Mouse (Mus musculus) gastrocnemius, postnatal 36 days (tissue): Measurements from ENCODE around the gene Pacrg. TPM values are rescaled to one million over a fixed set of nuclear protein-coding genes. Genes with fewer than 3 reads are reported as not detected.
A peak's percentile ranks its signal among the peaks of the same experiment; 100 is the strongest.

Experiments
- DNase-seq, 2 experiments: peaks; one replicate each; pipeline ENCODE4 v3.0.0; 2022
- intact Hi-C: fragments of 180-260 bp; cut with DNase I; formaldehyde crosslinking; loops from one replicate; pipeline ENCODE4 v1.15.1; 2025
- long read RNA-seq, 2 experiments: library from polyadenylated mRNA; stranded (forward); transcript quantifications; one replicate each; pipeline ENCODE4 v2.0.0; 2021
- total RNA-seq, 2 experiments: library from RNA; stranded (reverse); gene quantifications; 2 replicates each; pipeline ENCODE4 v1.2.3; 2021

Pacrg gene
- total RNA-seq, result 1 to 10 TPM; 1.6 to 2.0 TPM
- long read RNA-seq, experiment 1, result 0 reads
- long read RNA-seq, experiment 2, partial matches to known transcripts, result 0 of 1 reads
- long read RNA-seq, experiment 2, other reads (novel, unspliced or antisense), result 0 of 1 reads

DNA sequence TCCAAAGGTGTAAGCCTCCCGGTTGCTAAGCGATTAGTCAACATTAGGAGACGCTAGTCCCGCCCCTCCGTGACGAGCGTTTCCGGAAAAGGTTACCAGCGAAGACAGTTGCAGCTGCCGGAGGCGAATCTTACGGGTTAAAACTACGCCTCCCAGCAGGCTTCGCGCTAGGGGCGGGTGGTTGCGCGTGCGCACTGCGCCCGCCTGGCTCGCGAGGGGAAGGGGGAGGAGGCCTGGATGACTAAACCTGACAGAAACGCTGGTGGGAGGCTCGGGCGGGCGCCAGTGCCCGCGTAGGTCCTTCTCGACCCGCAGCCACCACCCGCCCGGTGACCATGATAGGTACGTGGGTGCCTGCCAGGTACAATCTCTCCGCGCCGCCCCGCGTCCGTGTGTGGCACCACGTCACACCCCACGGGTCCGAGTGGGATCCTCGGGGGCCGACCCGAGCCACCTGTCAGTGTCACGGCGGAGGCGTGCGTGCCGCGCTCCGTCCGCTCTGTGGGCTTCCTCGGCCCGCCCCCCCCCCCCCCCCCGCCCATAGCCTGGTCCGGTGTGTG lies at the start of gene Pacrg, which contains the start of gene Prkn:
Pacrg (minus strand) TSS at position 164 of the 560 bp plus-strand sequence.
Prkn (plus strand) TSS at position 237 of the 560 bp plus-strand sequence.
- peak; percentile 95 to 97 for DNase-seq
- intact Hi-C loops, result loop anchor here (2.0 to 5.0 kb wide), 2 partner anchors 71 to 227 kb away; no protein-coding TSS in a partner anchor

DNA sequence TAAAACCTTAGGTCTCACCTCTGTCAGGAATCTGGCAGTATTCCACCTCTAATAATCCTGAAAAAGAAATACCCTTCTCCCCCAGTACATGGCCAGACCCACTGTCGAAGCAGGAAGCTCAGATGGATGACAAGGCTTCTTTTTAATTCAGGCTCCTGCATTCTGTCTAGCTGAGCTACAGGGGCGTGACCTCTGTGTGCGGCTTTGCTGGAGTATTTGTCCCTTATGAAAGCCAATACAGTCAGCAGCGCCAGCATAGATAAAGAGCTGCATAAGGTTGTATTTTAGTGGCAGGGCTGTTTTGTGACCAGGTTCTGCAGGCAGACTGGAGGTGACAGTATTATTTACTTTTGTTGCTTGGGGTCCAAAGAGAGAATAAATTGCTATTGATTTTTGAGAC lies 47.8 kb upstream of the Pacrg start:
- intact Hi-C loops, result no loop called here
- no peak for DNase-seq

DNA sequence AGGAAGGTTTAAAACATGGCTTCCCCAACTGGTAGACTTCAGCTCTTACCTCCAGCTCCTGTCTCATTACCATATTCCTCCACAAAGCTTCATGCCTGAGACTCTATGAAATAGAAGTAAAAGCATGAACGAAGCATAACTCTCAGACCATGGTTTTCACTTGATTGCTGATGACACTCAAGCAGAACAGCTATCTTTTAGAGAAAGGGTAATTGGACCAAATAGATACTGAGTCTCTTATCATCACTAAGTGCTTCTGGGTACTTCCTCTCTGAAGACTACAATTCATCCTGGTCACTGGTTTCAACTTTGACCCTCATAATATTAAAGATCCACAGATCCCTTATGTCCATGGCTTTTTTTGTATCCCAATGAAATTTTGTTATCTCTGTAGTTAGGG lies 42.1 kb upstream of the Pacrg start:
- intact Hi-C loops, result no loop called here
- DNase-seq, result no peak

DNA sequence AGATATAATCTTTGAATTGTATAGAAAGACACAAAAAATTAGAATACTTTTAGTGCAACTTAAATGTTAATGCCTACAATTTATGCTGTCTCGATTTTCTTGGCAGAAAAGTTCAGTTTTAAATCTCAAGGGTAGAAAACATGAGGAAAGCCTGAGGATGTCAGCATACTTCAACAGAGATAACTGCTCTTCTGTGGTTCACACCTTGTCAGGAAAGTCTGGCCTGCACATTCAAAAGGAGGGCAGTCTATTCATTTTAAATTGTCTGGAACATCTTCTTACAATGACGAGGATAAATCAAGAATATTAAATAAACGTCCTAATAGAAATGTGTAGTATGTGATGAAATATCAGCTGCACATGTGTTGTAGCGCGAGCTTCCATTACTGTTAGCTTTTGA lies 38.9 kb upstream of the Pacrg start:
- DNase-seq, result no peak
- intact Hi-C loops, result no loop called here

DNA sequence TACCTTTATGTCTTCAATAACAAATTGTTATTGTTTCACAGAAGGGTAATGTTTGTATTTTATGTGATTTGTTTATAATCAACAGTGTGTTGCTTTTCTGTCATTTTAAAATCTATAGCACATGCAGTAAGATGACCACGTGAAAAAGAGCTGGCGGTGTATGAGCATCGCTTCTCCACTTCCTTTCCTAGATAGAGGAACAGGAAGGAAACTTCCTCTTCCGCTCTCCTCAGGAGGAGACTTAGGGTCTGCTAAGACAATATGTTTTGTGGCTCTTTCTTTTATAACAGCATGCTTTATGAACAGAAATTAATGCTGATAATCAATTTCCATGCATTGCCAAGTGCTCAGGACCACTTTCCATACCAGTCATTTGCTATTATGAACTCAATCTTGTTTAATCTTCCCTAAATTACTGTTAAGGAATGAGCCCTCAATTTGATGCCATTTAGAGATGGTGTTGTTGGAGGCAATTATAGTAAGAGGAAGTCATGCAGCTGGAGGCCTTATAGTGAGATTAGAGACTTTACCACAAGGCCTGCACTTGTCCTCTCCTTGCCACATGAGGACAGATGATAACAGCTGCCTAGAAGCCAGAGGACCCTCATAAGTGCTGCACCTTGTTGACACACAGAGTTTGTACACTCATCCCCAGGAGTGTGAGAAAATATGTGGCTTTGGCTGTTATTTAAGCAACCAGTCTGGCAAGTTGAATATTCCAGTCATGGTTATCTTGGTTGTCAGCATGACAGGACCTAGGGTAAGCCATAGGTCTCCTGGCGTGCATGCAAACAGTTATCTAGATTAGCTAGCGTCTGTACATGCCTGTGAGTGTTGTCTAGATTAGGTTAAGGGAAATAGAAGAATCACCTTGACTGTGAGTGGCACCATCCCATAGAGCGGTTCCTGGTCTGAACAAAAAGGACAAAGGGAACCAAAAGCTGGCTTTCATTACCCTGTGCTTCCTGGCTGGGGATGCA lies 34.4 kb upstream of the Pacrg start:
- intact Hi-C loops, result no loop called here
- DNase-seq, result no peak

DNA sequence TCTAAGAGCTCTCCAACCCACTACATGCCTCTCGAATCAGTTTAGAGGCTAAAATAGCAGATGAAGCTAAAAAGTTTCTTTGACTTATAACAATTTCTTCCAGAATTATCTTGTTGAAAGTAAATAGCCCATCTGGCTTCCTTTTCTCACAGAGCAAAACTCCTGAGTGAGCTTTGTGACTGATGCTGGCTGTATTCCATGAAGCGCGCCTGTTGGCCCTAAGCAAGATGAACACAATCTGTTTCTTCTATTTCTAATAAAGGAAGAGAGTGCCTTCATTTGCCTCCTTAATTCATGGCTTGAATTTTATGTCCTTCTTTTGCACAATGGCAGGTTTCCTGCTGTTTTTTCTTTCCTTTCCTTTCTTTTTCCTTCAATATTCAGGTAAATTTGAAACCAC lies 14.1 kb upstream of the Pacrg start:
- intact Hi-C loops, result no loop called here
- DNase-seq, result no peak

DNA sequence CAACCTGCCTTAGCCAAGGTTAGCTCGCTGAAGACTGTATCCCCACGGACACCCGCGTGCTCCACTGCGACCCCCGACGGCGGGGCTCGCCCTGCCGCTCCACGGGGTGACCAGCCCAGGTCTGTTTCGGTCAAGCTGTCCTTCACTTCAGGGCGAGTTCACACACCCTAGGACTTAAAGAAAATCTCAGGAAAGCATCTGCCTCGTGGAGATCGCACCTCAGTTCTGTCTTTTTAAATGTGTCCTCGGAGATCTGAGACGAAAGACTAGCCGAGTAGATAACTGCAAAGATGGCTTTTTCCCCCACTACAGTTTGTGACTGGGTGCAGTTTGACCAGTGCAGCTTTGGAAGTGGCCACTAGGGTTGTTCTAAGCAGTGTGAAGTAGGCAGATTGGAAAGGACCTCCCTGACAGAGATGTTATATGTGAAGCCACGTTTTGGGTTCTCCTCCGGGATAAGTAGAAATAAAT lies 655 bp upstream of the Pacrg start:
- DNase-seq, result peak; percentile 10 to 29
- intact Hi-C loops, result loop anchor here (2.0 to 5.0 kb wide), 2 partner anchors 72 to 227 kb away; no protein-coding TSS in a partner anchor

DNA sequence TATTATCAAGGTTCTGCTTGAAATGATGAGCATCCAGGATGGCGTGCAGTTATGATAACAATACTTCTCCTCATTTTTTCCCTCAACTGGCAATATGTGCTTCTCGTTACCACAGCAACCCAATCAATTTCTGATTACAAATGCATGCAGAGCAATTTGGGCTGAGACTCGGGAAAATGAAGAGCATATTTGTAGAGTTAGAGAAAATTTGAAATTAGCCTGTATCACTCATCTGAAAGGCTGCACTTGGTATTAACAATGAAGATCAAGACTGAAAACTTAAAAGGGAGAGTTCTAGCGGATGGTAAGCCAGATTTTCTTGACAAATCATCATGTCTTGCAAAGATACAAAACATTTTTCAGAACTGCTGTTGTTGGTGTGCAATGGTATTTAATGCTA lies 21.1 kb downstream of the Pacrg start:
- intact Hi-C loops, result no loop called here
- no peak for DNase-seq

DNA sequence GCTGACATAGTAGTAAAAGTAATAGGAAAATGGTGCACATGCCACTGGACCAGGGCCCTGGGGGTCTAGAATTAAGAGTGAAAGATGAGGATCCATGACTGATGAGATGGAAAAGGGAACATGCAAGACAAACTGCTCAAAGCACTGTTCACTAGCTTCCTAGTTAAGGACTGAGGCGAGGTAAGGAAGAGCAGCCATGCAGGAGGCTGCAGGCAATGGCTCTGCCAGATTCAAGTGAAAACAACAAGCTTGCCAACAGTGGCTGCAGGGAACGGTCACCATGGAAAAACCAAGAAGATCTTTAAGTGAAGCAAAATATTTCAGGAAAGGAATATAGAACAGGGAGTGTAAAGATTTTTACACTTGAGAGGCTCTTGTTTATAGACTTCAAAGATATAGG lies 31.5 kb downstream of the Pacrg start:
- intact Hi-C loops, result no loop called here
- no peak for DNase-seq

DNA sequence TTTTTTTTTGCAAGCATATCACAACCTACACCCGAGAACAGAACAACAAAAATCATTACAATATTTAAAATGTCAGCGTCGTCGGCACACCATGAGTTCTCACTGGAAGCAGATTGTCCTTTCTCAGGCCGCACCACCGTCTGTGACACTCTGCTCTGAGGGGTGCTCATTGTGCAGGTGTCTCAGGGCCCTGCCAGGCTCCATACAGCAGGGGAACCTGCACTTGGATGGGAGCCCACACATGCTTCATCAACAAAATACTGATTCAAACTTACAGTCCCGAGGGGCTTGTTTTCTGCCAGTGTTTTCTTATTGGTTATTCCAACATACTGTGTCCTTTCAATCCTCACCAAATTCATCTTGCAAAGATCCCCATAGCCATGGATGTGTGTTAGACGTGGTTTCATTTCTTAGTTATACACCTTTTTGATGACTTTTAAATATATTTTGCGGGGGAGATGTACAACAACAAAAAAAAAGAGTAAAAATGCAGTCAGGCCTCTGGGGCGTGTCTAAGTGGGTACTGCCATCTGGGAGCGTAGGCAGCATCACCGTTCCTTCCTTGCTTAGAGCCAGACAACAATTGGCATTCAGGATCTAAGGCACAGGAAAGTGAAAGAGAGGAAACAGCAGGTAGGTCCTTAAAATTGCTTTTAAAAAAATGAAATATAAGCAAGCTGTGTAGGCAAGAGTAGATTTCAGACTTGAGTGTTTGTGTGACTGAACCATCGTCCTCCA lies 32.7 kb downstream of the Pacrg start:
- DNase-seq, result no peak
- intact Hi-C loops, result no loop called here

DNA sequence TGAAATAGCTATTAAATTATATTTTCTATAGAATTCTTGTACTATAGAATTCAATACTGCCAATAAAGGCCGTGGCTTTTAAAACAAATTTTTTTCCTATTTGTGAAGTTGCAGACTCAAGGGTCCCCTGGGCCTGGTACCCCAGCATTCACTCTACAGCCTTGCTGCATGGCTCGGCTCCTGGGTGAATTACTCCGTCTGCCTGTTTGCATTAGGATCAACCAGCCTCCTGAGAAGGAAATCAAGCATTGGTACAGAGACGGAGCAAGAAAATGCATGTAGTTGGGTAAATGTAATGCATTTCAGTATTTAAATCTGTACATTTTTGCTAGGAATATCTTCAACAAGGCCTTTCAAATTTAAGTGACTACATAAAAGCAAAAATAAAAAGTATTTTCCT lies 33.4 kb downstream of the Pacrg start:
- DNase-seq, result no peak
- intact Hi-C loops, result no loop called here

DNA sequence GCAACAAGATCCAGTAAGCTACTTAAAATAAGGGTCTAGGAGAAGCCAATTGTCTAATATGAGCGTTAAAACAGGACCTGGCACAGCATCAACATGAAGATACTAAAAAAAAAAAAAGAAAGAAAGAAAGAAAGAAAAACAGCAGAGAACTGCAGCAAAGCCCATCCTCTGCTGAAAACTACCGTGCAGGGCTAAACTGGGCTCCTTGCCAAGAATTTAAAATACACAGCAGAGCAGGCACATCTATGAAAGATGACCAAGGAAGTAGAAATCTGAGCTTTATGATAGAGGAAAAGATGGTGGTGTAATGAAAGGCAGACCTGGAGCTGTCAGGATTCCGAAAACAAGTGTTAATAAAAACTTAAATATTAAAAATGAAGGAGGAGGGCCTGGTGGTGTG lies 48.5 kb downstream of the Pacrg start:
- intact Hi-C loops, result no loop called here
- DNase-seq, result no peak

DNA sequence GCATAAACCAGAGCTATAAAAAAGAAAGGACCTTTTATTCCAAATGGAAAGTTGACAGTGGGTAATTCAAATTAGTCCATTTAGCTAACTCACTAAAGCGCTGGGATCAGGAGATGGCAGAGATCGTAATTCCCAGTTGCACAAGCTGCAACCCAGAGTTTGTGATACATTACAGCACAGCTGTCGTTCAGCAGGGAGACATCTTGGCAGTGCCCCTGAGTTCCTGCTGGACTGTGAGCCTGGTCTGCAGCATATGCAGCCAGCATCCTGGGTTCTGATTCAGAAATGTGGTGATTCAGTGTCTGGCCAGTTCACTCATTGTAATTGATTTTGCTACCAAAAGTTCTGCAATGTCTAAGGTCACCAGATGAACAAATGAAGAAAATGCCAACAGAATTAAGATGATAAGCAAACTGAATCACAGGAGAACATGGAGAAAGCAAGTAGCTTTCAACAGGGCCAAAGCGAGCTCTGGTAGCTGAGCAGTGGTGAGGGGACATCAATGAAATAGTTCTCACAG lies 55.6 kb downstream of the Pacrg start:
- intact Hi-C loops, result no loop called here
- DNase-seq, result peak; percentile 18 to 27

DNA sequence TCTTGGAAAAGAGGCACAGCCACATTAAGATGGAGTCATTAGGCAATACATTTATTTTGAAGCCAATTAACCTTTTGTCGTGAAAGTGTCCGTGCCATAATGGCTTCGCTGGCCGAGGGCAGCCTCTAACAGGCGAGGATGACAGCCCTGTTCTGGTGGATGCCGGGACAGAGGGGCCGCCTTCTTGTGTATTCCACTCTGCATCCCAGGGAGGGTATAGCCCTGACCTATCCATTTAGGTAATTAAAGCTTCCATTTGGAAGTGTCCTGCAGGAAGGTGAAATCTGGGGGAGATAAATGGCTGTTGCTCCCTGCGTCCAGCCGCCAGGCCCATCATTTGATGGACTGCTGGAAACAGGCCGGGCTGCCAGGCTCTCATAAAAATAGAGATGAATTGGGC lies 63.6 kb downstream of the Pacrg start:
- no peak for DNase-seq
- intact Hi-C loops, result no loop called here

DNA sequence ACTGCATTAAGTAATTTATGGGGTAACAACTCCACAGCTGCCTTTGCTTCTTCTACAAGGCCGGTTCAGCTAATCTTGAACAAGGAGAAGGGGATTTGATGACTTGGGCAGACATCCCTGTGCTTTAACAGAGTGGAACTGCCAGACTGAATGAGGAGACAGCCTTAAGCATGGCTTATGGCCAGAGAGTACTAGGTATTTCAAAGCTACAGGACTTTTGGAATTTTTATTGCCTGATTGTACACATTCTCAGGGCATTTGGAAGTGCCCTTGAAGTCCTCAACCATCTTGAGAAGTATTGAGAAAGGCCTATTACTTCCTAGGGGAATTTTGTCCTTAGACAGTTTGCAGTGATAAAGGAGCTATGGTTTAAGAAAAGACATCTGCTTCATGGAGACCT lies 65.6 kb downstream of the Pacrg start:
- no peak for DNase-seq
- intact Hi-C loops, result no loop called here

DNA sequence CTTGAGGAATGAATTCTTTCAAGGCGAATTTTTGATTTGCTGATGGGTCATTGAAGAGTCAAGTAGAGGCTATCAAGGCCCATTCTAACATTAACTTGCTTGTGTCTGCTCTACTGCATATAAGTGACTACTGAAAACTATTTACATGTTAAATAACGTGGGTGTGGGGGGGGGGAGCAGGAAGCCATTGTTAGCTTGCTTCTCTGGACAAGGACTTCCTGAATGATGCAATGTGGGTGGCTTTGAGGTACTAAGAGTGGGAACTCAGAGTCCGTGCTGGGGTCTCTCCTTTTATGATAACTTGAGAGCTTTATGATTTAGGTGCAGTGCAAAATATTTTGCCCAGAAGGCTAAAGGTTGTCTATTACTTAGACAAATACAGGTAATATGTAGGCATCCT lies 67.9 kb downstream of the Pacrg start:
- DNase-seq, result no peak
- intact Hi-C loops, result no loop called here

DNA sequence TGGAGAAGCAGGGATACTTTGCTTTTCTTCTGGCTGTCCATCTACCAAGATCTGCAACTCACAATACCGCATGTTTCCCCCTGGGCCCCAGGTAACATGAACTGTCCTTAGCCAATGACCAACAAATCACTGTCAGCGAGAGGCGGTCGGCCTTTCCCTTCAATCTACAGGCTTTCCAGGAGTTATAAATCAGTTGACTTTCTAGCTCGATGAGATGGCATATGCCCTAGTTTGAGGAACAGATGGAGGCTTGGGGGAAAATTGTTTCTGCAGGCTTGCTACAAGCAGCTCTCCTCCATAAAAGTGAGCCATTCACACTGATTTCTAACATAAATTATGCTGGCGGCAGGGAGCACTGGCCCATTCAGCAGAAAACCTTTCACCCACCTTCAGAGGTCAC lies 70.2 kb downstream of the Pacrg start:
- intact Hi-C loops, result loop anchor here (2.0 kb wide), 1 partner anchor 71 kb away; the partner anchor contains the start of genes Pacrg and Prkn
- DNase-seq, result no peak

DNA sequence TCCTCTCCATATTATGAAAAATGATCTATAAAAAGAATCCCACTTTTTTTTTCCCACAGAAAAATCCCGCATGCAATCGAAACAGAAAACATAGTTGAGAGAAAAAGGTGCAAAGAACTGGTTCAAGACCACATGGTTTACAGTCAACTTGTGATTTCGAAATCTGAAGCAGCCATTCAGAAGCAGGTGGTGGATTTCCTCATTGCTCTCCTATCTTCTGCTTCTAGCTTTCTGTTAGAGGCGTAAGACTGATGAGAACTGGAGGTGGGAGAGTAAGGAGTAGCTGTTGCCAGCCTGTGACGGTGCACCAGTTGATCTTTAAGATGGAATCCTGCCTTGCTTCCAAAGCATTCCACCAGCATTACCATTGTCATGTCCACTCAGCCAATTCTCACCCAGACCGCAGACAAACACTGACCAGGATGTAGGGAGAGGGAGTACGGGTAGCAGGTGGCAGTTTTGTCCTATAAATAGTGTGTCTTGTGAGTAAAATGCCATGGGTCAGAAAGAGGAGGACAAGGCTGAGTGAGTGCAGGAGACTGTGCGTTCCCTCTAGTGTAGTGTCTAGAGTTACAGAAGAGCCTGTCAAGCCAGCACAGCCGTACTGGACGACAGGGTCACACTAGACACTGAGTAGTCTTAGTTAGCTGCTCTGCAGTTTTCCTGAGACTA lies 73.2 kb downstream of the Pacrg start:
- DNase-seq, result peak in 1 of 2 experiments; percentile 9
- intact Hi-C loops, result no loop called here

DNA sequence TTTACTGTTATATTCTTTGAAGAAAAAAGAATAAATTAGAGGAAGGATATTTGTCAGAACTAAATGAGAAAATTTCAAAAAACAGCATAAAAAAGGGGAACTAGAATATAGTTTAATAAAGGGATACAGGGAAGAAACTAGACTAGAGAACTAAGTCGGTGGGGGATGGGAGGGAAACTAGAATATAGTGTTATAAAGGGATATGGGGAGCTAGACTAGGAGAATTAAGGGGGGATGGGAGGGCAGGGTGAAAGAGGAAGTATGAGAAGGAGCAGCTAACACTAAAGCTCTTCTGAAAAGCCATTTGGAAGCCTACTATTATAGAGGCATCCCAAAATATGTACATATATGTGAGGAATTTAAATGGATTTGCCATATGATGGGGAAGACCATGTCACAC lies 75.8 kb downstream of the Pacrg start:
- DNase-seq, result no peak
- intact Hi-C loops, result no loop called here

DNA sequence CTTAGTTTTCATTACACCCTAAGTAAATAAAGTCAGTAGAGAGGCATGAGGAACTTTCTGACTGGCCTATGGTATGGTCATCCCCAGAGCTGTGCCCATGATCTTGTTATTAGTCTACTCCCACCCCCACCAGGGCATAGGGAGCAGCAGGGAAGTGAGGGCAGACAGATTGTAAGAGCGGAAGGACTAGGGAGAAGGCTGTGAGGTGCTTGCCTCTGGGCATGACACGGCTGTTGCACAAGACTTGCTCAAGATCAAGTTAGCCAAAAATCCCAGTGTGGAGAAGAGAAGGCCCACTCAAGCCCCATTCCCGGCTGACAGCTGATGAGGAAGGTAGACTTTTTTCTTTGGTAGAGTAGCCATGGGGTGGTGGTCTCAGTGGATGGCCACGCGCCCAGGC lies 82.7 kb downstream of the Pacrg start:
- intact Hi-C loops, result no loop called here
- DNase-seq, result no peak
